Mouse (Mus musculus) lung, adult 2 months (tissue): ENCODE measurements around the gene Zfp68.

Experiments used
- CTCF ChIP-seq: fragments of 200-500 bp; IDR thresholded peaks from 2 replicates; pipeline ENCODE4 v1.5.1; 2011; ENCODE audit warnings: mild to moderate bottlenecking, low read length, control low read depth; ENCODE audit not compliant: insufficient read depth
- POLR2A ChIP-seq: fragments of 200-500 bp; IDR thresholded peaks from 2 replicates; pipeline ENCODE4 v1.6.1; 2011; ENCODE audit warnings: low read depth, mild to moderate bottlenecking, control low read depth, low read length, borderline replicate concordance; ENCODE audit errors: extremely low read depth

GRCm38 (mm10) chr5:138619211-138620128, at the start of gene Zfp68:
- peak; percentile 97 for TF ChIP-seq POLR2A
- TF ChIP-seq CTCF: peak; percentile 17; the same call in 1 of the 2 replicates
